Mouse (Mus musculus): Measurements from ENCODE around the gene Cel.

Cel gene

DNA sequence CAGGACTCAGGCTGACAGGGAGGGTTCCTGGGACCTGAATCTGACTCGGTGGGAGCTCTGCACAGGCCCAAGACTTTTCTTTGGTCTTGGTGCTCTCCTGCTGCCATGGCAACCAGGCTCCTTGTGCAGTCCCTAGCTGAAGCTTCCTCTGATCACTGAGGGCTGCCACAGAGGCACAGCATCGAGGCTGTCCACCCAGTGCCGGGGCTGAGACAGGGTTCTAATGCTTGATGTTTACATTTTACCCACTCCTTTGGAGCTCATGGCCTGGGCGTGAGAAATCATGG, 25.6 kb downstream of the Cel start:
- DNase-seq (ENCODE audit: low read depth, low spot score) = peak; percentile 58

DNA sequence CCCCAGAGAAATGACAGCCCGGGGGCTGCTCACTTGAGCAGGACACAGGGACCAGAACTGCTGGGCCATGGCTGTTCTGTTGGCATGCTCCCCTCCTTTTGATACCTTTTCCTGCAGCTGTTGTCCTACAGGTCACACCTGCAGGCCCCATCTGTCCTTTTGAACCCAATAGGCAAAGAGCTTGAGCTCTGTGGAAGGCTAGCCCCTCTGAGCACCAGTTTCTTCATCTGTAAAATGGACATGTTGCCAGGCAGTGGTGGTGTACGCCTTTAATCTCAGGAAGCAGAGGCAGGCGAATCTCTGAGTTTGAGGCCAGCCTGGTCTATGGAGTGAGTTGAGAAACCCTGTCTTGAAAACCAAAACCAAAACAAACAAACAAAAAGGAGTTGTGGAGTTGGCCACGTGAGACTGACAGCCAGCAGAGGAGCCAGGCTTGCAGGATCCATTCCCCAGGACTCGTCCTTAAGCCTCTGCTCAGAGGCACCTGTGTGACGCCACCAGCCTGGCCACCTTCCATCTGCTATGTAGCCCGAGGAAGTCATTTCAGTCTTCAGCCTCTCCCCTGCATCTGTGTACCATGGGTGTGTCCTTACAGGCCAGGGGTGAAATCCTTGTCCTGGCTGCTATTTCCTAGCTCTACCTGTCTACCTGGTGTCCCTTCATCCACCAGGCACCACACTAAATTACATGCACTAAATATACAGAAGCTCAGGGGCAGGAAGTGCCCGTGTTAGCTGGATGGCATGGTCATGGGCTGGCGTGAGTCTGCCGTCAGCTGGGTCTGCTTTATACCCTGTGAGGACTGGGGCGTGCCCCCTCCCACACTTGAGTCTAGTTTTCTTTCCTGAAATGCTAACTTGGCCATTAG, 26.2 kb downstream of the Cel start:
- DNase-seq (ENCODE audit: low read depth, low spot score) = no peak

DNA sequence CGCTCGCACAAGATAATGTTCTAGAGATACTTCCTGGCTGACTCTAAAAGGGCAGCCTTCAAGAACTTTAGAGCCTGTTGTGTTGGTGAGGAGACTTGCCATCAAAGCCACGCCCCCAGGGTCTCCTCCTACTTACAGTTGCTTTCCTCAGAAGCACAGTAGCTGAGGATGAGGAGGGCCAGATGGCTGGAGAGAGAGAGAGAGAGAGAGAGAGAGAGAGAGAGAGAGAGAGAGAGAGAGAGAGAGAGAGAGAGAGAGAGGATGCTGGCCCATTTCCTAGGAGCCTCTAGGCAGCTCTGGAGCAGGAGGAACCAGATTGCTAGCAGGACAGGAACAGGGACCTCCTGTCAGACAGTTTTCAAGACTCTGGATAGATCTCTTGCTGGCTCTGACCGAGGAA, 27.0 kb downstream of the Cel start:
- peak; percentile 33 for DNase-seq (ENCODE audit: low read depth, low spot score)

DNA sequence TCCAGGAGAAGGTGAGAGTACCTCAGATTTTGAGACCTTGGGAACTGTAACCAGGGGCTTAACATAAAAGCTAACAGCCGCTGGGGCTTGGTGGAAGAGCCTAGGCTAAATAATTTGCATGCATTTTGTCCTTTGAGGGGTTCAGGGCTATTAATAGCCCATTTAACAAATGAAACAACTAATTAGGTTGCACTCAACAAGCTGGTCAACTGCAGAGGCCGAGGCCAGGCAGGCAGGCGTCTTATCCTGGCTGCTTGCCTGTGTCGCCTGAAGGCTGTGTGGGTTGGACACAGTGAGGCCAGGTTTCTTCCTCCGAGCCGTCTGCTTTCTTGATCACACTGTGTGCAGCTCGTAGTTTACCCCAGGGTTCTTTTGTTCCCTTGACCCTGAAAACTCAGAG, 27.6 kb downstream of the Cel start:
- DNase-seq (ENCODE audit: low read depth, low spot score) = no peak

DNA sequence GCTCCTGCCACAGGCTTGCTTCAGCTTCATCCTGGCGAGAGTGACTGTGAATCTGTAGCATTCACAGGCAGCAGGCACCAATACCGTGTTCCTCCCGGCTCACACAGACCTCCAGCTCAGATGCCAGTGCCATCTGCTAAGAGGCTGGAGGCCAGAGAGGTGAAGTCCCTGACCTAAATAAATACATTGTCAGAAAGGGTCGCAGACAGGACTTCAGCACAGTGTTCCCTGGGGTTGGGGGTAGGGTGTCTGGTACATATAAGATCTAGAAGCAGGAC, 28.0 kb downstream of the Cel start:
- no peak for DNase-seq (ENCODE audit: low read depth, low spot score)

DNA sequence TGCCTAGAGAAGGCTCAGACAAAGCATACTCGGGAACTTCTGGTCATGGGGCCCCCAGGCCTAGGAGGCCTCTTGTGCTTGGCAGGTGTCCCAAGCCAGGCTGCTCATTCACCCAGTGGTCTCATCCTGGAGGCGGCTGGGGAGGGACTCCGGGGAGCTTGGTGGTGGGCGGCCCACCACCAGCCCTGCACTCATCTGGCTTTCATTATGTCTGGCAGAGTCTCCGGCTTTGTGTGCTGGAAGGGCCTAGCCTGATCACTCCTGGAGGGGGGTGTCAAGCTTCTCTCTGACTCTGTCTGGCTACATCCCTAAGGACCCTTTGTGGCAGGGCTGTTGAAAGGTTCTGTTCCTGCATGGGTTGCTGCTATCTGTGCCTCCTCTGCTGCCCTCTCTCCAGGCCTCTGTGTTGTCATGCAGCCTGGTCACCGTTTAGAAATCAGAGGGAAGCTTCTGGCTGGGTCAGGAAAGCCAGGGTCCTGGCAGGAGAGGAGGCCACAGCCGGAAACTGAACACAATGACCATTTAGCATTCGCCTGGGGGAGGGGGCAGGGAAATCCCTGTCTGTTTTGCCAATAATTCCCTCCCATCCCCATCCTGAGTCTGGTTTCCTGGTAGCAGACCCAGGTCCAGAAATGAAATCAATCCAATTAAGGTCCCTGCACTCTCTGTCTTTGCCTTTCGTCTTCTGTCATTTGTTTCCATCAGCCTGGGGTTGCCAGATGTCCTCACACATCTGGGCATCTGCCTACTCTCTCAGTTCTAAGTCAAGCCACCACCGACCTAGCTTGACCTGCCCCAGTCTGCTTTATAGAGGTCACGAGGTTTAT, 28.6 kb downstream of the Cel start:
- DNase-seq (ENCODE audit: low read depth, low spot score) = no peak

DNA sequence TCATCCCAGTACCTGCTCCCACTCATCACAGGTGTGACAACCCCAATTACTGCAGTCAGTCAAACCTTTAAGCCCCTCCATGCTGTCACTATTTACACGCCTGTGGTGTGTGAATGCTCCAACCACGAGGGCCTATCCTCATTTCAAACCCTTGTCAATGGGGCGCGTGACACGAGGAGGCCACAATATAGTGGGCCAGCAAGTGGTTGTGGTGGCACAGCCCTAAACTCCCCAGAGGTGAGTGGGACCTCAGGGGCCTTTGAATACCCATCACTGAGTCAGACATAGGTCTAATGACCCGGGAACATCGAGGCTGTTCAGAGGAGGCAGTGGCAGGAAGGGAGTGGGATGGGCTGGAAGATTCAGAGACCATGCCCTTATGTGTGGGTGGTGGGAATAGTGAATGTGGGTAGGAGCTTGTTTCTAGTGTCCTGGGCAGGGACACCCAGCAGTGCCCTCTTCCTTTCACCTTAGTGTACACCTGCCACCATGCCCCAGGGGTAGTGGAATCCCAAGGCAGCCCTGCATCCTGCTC, 29.2 kb downstream of the Cel start:
- no peak for DNase-seq (ENCODE audit: low read depth, low spot score)

DNA sequence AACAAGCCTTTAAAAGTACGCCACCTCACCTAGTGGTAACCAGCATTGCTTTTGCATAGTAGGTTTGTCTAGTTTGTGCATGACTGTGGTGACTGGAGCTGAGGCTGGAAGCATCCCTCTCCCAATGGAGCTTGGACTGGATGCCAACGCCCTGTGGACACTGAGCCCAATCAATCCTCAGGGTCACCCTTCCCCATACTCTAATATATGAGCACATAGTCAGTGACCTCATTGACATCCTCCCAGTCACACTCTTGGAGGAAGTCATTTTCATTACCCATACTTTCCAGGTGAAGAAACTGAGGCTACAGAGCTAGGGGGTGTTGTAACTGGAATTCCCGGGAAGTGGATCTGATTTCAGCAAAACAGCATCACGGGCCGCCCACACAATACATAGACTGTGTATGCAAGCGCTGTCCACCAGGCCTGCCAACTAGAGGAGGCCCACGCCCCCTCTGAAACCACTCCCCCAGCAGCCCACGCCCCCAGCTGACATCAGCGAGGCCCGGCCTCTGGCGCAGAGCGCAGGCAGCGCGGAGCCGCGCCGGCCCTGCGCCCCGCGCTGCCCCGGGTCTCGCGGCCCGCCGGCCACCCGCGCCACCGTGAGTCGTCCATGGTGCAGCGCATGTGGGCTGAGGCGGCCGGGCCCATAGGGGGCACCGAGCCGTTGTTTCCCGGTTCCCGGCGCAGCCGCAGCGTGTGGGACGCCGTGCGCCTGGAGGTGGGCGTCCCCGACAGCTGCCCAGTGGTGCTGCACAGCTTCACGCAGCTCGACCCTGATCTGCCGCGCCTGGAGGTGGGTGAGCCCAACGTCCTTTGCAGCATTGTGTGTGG, 30.0 kb downstream of the Cel start:
- peak; percentile 91 for DNase-seq (ENCODE audit: low read depth, low spot score)

DNA sequence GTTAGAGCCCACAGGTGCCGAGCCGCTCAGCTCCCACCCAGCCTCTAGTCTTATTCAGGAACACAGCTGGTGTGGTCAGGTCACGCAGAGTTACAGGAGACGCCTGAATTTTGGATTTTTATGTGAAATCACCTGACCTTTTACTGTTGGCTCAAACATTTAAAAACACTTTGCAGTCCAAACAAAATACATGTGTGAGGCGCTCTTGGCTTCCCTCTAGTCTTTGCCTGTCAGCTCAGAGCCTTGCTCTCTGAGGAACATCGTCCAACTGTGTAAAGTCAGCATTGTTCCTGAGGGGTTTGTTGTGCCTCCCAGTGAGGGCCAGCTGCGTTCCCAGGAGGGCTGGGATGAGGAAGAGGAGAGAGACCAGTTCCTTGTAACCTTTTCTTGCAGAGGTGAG, 32.9 kb downstream of the Cel start:
- DNase-seq (ENCODE audit: low read depth, low spot score) = no peak

DNA sequence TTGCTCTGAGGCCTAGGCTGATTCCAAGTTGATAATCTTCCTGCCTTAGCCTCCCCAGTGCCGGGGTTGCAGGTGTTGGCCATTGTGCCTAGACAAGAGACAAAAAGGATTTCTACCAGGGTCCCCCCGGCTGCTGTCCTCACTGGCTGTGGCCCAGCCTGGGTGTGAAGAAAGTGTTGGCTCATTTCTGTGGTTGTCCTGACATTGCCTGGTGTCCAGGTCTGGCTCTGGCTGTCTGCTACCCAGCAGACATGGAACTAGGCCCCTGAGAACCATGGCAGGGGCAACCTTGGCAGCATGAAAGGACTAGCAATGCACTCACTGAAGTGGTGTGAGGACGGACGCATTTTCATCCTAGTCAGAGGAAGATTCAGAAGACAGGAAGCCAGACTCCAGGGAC, 33.3 kb downstream of the Cel start:
- DNase-seq (ENCODE audit: low read depth, low spot score) = no peak

DNA sequence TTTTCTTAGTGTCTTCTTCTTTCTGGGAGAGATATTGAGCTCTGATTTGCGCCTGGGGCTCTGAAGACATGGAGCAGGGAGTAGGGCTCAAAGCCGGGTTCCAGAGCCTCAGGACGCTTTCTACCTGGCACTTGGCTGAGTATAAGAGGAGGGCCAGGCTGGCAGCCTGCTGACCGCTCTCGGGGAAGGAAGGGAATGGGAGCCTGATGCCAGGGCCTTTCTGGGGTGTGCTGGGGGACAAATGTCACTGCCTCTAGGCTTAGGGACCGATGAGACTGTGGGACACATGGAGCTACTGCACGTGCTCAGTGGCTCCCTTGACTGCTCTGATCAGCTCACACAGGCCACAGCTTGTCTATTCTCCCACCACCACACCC, 34.9 kb downstream of the Cel start:
- DNase-seq (ENCODE audit: low read depth, low spot score) = no peak

DNA sequence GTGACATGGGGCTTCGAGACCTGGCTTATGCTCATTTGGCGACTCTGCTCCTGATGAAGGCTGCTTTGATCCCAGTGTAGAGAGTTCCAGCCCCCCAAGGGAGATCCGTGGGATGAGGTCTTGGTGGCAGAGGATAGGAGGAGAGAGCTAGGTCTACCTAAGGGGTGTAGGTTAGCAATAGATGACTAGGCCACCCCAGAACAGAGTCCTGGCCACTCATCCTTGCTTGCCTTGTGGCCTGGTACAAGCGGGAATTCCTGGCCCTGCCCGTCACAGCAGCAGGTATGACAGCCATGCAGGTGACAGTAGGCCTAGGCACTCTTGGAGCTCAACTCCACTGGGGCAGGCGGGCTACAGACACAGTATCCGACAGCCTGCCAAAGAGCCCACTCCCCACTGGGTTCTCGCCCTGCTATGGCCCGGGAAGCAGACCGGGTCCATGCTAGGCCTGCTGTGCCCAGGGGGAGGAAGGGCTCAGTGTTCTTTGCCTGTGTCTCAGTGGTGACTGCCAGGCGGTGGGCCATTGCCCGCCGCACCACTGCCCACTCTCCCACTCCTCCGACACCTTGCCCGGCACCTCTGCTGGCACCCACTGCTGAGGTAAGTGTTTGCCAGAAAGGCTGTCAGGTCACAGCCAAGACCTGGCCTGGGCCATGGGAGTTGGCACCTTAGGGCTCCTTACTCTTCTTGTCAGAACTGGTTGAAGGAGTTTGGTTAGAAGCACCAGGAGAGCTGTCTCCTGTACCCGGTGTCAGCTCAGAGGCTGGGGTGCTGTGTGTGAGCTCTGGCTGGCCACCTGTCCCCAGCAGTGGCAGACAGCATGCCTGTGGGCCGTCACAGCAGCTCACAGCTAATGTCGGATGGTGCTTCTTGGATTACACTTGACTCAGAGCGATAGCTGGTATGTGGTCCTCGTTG, 35.5 kb downstream of the Cel start:
- no peak for DNase-seq (ENCODE audit: low read depth, low spot score)

DNA sequence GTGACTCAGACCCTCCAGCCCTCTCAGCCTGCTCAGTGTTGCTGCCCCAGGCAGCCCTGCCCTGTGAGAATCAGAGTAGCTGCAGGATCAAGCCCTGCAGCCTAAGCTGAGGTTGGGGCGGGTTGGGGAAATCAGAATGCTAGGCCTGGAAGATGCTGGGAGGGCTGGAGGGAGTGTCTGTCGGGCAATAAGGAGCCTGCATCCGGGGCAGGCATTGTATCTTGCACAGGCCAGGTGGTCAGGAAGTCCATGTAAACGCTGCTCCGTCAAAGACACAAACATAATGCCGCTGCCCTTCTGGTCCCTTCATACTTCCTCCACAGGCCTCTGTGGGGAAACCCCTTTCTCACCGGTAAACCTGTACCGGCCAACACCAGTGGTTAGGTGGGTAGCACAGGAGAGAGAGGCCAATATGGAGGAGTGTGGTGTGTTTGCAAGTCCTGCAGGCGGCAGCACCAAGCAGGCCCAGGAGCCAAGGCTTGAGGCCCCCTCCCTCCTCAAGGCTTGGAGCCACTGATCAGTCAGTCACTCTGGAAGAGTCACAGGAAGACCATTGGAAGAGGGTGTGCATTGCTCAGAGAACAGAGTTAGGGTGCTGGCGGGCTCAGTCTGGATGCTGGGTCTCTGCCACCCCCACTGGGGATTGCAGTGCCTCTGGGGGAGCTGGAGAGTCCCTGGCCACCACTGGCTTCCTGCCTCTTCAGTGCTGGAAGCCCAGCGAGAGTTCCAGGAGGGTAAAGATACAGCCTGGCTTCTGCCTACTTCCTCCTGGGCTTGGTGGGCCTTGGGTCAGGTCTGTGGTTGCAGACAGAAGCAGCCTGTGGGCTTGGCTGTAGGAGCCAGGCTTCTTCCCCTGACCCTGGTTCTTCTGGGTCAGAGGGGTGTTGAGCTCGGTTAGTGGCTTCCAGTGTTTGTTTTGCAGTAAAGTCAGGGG, 37.0 kb downstream of the Cel start:
- DNase-seq (ENCODE audit: low read depth, low spot score) = peak; percentile 54

DNA sequence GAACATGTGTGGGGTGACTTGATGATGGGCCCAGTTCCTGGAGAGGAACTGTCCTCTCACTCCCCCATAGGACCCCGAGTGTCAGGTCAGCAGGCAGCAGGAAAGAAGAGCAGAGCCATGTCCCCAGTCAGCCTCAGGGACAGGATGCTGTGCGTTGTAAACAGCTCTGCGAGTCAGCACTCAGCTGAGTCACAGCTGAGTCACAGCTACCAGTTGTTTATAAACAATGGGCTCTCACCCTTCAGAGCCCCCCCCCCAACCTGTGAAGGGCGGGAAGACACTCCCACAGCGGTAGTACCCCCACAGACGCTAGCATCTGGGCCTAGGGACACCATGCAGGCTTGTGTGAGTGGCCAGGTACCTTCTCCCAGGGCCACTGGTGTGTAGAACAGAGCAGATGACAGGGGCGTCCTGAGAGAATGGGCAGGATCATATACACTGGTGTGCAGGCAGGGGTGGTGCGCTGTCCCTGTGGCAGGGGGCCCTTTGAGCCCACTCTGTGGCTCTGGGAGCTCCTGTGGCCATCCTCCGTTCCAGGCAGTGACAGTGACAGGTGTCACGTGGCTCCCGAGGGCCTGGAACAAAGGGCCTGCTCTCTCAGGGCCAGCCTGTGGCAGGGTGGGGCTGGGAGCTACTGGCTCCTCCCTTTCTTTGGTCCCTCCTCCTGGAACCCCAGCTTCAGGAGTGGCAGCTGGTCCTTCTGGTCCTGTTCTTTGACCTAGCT, 37.8 kb downstream of the Cel start:
- DNase-seq (ENCODE audit: low read depth, low spot score) = peak; percentile 84

DNA sequence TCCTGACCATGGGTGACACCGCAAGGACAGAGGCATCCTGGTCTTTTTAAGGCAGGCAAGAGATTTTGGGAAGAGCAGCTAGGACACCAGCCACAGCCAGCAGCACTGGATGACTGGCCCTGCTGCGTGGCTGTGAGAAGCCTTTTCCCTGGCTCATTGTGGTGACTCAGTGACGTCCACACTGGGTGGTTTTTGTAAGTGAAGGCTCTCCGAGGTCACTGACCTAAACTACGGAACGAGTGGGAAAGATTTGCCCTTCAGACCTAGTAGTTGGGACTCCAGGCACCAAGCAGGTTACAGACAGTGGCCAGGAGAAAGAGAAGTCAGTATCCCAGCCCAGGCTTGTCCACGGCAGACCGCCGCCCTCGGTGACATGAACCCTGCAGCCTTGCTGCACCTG, 38.8 kb downstream of the Cel start:
- DNase-seq (ENCODE audit: low read depth, low spot score) = no peak

DNA sequence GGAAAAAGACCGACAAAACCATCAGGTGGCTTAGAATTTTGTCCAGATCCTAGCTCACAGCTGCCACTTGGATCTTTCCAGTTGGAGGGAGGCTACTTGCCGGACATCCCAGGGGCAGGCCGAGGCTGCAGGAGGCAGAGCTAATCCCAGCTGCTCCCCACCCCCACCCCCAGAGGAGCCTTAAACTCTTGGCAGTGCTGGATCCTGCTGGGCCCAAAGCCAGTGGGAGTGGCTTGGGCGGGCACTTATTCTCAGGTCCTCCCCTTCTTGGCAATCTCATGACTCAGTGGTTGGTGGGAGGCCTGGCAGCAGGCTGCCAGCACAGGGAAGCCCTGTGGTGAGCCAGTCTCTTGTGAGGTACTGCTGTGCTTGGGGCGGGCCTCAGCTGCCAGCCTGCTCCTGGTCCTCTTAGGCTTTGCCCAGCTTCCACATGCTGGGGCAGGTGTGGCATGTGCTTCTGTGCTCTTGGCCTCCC, 39.5 kb downstream of the Cel start:
- DNase-seq (ENCODE audit: low read depth, low spot score) = peak; percentile 89

DNA sequence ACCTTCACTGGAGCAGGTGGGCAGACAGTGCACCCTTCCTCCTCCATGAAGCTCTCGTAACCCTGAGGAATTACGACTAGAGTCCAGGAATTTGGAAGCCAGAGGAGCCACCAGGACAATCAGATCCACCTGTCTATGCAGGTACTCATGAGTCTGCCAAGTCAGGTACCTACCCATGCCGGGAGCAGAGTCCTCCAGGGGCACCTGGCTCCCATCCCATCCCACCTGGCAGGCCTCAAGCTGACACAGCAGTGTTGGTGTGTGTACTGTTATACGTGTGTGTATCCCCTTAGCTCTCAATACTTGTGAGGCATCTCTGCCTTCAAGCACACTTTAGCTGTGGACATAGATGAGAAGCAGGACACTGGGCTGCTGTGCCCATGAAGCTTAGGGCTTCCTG, 41.0 kb downstream of the Cel start:
- no peak for DNase-seq (ENCODE audit: low read depth, low spot score)

DNA sequence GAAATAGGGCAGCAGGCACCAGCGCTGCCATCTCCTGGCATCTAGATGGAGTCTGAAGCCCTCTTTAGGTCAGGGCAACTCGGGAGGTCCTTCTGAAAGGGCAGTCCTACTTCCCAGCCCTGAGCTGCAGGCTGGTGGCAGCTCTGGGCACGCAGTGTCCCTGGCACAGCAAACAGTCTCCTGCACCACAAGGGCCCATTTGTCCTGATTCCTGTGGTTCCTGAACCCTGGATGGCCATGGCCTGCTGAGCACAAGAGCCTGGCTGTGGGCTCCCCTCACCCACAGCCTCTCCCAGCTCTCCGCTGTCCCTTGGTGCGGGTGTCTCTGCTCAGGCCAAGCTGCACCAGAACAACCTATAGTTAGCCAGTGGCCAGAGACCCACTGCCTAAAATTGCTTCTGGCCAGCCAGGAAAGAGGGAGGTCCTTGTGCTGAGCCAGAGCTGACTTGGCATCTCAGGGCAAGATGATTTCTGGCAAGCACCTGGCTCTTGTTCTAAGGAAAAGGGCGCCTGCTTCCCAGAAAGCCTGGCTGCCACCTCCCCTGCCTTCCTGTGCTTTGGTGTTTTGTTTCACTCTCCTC, 41.5 kb downstream of the Cel start:
- no peak for DNase-seq (ENCODE audit: low read depth, low spot score)

DNA sequence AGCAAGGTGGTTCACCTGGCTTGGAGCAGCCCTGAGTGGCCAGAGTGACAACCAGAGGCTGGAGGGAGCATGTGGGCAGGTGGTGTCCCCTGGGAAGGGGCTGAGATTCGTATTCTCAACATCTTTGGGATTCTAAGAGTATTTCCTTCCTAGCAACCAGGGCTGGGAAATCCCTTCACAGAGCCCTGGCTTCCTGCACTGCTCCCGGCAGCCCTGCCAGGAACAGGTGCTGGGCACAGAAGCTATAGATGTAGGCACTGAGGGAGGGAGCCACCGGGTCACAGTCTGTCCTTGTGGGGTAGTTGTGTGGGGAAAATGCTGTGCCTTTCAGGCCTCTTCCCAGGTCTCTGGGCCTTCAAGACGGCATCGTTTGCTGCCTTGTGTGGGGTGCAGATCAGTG, 42.6 kb downstream of the Cel start:
- no peak for DNase-seq (ENCODE audit: low read depth, low spot score)

Measured in R1 (cell line).